Mouse (Mus musculus) cerebellum, postnatal 10 days (tissue): ENCODE results near the gene Pcif1.
"Not testable (repeated sequence)": the region's sequence is repeated elsewhere in the genome, so short reads cannot be mapped to it uniquely, and the experiment has no call there.

Experiments used
- DNase-seq, 2 experiments: peaks; one replicate each; pipeline ENCODE4 v3.0.0; 2021; ENCODE audit warnings: mixed read lengths in 2 of 2

Pcif1 gene

DNA sequence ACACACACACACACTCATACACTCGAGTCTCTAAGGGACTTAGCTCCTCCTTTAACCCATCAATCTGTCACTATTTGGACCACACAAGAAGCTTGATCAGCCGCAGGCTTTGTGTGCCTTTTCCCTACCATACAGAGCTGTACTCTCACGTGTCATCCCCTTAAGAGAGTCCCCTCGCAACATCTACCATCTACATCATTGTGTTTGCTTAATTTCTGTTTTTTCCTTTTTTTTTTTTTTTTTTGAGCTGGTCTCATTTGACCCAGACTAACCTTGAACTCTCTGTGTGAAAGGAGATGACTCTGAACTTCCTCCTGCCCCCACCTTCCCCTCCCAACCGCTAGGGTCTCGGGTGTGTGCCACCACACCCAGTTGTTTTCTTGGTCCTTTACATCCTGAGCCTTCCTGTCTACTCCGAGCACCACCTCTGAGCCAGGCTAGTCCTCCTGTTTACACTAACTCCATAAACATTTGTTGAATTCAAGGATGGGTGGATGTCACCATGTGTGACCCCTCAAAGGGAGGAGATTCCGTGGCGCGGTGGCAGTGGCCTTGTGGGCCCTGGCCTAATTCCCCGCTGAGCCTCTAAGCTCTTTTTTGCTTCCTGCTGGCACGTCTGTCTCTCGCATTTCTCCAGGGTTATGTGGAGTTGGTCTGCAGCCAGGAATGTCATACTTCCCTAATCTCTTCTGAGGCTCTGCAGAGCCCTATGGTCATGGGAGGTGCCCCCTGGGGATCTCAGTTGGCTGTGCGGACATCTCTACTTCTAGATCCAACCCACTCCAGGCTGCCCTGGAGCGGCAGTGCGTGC is 12.2 kb upstream of the Pcif1 start:
- no peak for DNase-seq

DNA sequence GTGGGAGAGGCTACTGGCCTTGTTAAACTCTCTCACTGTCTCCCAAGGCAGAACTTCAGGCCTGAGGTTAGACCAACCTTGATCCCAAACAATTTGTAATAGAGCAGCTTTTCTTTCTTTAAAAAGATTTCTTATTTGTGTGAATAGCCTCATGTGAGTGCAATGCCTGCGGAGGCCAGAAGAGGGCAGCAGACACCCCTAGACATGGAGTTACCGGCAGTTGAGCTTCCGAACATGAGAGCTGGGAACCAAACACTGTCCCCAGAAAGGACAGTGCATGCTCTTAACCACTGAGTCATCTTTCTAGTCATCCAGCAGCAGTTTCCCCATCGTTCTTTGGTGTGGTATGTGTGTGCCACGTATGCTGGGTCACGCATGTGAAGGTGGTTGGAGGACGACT is 11.5 kb upstream of the Pcif1 start:
- no peak for DNase-seq

DNA sequence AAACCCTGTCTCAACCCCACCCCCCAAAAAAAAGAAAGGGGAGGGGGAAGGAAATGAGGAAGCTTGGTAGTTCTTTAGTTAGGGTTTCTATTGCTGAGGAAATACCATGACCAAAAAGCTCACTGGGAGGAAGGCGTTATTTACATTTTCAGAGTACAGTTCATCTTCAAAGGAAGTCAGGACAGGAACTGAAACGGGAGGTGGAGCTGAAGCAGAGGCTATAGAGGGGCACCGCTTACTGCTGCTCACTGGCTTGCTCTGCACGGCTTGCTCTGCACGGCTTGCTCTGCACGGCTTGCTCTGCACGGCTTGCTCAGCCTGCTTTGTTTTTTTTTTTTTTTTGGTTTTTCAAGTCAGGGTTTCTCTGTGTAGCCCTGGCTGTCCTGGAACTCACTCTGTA is 10.6 kb upstream of the Pcif1 start:
- no peak for DNase-seq

DNA sequence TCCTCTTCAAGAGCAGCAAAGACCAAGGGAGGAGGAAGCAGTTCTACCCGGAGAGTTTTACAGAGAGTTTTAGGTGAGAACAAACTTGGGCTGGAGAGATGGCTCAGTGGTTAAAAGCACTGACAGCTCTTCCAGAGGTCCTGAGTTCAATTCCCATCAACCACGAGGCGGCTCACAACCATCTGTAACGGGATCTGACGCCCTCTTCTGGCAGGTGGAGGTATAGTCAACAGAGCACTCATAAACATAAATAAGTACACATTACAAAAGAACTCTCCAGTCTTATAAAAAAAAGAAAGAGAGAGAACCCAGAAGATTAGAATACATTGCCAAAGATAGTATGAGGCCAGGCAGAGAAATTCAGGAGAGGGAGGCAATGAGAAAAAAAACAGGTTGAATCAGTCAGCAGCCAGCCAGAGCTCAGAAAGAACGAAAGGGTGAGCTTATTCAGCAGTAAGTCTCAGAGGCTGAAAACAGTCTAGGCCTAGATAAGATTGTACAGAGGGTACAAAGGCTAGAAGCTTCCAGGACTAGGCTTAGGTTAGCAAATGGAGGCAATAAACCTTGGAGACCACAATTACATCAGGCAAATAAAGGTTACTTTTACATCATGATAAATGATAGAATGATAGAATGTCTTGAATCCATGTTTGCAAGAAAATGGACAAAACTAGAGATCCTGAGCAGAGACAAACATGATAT is 7.4 kb upstream of the Pcif1 start:
- no peak for DNase-seq

DNA sequence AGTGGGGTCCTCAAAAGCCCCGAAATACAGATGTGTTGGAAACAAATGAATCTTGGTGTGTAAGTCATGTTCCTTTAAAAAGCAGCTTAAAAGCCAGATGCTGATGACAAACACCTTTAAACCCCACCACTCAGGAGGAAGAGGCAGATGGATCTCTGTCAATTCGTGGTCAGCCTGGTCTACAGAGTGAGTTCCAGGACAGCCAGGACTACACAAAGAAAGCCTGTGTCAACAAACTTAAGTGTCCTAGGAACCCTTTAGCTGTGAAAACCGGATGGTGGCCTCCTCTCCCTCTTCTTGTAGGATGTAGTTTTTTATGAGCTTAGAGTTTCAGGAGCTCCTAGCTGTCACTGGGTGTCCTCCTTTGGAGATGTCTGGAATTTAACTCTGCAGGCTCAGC is 5.5 kb upstream of the Pcif1 start:
- DNase-seq: no peak

DNA sequence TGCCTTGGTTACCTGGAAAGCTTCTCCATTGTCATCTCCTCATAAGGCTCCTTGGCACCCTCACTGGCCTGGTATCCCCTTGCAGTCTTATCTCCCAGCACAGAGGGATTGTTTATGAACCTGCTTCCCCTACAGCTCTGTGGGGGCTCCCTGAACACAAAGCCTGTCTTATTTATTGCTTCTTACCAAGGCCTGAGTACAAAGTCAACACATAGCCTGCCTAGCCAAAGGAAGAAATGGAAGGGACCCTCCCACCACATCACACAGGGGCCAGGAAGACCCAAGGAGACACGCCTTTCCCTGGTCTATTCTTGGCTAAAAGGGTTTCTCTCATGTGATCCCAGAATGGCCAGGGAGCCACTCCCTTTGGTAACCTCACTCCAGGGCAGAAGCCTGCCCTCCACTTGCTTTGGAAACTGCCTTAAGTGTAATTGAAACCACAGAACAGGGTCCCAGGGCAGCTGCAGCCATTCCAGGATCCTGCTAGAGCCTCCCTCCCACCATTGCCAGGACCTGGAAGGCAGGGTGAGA is 4.8 kb upstream of the Pcif1 start:
- DNase-seq: no peak

DNA sequence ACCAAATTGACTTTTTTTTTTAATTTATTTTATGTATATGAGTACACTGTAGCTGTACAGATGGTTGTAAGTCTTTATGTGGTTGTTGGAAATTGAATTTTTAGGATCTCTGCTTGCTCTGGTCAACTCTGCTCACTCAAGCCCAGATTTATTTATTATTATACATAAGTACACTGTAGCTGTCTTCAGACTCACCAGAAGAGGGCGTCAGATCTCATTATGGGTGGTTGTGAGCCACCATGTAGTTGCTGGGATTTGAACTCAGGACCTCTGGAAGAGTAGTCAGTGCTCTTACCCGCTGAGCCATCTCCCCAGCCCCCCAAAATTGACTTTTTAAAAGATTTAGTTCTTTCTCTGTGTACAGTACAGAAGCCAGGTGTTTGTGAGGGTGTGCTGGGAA is 3.5 kb upstream of the Pcif1 start:
- DNase-seq: not testable (repeated sequence)

DNA sequence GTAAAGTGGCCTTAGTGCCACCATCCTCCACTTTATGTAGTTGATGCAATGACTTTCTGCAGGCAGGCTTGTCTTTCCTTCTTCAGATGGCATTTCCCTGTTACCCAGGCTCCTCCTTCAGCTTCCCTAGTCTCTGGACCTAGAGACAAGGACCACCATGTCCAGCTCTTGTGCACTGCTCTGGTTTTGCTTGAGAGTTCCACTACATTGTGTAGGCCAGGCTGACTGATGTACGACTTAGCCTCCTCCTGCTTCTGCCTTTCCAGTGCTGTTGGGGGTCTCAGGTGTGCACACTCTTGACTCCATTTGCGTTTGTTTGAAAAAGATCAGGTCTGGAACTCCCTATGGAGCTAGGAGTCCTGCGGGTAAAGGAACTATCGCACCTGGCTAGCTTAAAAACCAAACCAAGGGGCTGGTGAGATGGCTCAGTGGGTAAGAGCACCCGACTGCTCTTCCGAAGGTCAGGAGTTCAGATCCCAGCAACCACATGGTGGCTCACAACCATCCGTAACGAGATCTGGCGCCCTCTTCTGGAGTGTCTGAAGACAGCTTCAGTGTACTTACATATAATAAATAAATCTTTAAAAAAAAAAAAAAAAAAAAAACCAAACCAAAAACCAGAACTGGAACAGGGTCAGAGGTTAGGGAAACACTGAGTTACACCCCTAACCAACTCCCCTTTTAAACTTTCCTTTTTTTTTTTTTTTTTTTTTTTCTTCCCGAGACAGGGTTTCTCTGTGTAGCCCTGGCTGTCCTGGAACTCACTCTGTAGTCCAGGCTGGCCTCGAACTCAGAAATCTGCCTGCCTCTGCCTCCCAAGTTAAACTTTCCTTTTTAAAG is 1.5 kb upstream of the Pcif1 start:
- DNase-seq: not testable (repeated sequence)

DNA sequence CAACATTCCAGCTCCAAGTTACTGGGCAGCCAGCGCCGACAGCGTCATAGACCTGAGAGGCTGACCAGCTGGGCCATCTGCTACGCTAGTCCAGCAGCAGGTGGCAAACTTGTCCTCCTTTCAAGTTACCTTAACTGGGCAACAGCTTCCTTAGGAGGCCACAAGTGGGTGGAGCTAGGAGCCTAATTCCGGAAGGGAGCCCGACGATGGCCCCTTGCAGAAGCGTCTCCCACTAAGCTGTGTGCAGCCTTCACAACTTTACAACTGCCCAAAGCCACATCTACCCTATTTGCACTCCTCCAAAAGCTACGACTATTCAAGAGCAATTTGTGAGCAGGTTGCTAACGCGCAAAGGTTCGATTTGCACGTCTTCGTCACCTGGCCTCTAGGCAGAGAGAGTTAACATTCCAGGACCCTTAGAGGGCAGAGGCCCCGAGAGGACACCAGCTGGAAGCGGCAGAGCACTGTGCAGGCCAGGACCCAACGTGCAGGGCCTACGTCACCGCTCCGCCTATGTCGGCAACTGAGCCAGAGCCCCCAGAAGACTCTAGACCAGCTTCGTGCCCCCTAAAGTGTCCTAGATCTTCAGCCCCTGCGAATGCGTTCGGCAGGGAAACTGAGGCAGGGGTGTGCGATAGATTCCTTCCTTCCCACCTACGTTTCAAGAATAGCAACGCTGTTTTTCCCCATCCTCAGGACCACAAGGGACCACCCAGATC is 436 bp upstream of the Pcif1 start:
- peak; percentile 73 to 75 for DNase-seq

DNA sequence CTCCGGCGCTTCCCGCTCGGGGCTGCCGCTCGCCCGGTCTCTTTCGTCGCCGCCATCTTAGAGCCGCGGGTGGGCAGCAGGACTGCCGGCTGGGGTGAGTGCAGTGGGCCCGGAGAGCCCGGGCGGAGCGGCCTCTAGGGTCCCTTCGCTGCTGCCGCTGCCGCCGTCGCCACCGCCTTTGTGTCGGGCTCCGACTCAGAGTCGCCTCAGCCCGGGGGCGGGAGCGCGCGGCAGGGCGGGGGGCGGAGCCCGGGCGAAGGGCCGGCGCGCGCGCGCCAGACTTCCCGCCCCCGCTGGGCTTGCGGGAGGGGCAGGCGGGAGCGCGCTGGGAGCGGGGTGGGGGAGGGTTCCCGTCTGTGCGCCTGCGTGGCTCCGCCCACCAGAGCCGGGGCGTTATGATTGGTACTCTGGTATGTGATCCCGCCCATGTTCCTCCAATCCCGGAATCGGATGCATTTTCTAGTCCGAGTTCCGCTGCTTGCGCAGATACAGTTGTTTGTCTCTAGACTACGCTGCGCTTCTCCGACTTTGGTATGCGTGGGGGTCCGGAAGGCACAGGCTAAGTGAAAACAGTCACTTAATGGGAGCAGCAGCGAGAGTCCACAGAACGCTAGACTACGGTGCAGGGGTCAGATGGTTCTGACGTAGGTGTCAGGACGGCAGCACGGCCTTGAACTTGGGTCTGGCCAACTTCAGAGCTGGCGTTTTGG is 619 bp downstream of the Pcif1 start:
- peak; percentile 98 for DNase-seq

DNA sequence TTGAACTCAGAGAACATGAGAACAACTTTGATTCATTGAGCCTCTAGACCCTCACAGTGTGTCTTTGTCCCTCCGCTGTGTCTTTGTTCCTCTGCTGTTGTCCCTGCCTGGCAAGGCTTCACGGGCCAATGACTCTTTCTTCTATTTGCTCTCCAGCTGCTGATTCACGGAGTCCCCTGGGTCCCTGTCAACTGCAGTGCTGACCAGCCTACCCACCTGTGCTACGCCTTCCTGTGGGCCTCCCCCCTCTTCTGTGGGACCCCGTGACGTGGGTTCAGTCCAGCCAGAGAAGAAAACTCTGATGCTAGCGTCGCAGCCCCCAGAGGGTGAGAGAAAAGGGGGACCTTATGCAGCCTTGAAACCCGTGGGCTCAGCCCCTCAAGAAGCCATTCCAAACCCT is 3.5 kb downstream of the Pcif1 start:
- DNase-seq: no peak

DNA sequence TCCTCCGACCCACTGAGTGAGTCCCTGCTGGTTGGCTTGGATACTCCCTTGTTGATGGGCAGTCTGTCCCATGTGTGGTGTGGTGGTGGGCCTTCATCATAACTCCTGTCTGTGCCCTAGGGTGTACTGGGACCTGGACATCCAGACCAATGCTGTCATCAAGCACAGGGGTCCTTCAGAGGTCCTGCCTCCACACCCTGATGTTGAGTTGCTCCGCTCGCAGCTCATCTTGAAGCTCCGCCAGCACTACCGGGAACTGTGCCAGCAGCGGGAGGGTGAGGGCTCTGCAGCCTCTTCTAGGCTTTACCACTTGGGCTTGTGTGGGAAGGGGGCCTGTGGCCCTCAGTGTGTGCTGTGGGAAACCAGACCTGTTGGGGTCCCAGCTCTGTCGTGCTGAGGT is 6.7 kb downstream of the Pcif1 start:
- peak; percentile 95 to 96 for DNase-seq

DNA sequence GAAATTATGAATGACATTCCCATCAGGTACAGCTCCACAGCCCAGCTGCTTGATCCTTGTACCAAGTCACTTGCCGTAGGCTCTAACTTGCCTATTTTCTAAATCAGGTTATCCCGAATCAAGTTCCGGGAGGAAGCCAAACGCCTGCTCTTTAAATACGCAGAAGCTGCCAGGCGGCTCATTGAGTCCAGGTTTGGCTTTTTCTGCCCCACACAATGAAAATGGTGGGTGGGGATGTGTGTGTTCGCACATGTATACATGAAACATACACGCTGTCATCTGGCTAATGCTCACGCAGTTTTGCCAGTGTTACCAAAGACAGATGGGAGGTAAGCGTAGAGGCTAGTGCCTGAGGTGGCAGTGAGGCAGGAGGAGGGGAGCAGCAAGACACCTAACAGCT is 7.5 kb downstream of the Pcif1 start:
- DNase-seq: no peak

DNA sequence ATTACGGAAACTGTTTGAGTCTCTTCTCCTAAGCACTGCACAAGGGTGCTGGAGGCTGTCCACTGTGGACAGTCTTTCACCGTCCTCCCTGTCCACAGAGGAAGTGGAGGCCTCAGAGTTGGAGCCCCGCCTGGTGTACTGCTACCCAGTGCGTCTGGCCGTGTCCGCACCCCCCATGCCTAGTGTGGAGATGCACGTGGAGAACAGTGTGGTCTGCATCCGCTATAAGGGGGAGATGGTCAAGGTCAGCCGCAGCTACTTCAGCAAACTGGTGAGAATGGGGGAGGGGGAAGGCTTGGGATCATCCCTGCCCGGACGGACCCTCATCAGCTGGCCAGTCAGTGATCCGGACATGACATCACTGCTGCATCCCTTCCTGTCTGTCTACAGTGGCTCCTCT is 9.9 kb downstream of the Pcif1 start:
- no peak for DNase-seq

DNA sequence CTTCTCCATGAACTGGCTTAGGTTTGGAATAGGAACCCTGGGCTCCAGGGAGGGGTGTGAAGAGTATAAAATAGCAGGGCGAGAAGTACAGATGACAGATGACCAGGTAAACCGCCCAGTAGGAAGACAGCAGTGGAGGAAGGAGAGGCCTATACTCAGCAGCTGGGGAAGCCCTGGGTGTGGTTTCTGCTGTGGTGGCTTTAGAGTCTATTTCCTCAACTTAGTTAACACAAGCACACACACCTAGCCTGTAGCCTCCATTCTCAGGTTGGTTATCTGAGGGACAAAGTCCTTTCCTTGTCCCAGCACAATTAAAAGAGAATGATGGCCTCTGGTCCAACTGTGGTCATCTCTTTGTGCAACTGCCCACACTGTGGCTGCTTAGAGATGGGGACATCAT is 10.9 kb downstream of the Pcif1 start:
- no peak for DNase-seq

DNA sequence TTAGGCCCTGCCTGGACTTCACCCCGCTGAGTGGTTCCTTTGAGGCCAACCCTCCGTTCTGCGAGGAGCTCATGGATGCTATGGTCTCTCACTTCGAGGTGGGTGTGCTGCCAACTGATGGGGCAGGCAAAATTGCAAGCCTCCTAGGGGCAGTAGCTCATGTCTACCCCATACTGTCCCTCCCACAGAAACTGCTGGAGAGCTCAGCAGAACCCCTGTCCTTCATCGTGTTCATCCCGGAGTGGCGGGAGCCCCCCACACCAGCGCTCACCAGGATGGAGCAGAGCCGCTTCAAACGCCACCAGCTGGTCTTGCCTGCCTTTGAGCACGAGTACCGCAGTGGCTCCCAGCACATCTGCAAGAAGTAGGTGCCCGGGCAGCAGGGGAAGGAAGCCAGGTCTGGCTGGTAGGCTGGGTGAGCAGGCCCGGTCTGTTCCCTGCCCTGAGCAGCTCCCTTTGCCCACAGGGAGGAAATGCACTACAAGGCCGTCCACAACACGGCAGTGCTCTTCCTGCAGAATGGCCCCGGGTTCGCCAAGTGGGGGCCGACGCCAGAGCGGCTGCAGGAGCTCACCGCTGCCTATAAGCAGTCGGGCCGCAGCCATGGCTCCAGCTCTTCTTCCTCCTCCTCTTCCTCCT is 11.4 kb downstream of the Pcif1 start:
- no peak for DNase-seq

DNA sequence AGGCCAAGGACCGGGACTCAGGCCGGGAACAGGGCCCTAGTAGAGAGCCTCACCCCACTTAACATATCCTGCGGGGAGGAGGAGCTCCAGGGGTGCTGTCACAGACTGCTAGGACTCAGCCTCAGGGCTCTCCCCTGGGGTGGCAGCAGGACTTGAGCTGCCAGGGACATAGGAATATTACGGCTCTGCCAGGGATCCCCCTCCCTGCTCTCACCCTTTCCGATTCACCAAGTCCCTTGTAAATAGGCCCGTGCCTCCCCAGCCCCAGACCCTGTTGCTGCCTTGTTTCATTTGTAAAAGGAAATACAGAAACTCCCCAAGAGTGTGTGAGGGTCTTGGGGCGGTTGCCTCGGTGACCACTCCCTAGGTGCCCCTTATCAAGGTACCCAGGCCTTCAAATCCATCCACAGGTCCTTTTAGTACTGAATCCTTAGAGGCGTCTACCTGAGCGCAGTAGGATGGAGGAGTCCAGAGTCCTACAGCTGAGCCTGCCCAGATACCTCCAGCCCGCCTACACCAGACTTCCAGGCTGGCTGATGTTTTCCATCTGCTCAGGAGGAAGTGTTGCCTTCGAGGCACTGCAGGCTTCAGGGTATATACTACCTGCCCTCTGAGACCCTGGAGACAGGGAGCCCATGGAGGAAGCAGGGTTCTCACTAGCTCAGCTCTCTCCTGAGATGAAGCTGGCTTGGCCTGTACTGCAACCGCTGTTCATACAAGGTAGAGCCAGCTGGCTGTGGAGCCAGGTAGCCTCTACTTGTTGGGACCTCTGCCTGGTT is 12.1 kb downstream of the Pcif1 start:
- peak in 1 of 2 experiments; percentile 24 for DNase-seq

DNA sequence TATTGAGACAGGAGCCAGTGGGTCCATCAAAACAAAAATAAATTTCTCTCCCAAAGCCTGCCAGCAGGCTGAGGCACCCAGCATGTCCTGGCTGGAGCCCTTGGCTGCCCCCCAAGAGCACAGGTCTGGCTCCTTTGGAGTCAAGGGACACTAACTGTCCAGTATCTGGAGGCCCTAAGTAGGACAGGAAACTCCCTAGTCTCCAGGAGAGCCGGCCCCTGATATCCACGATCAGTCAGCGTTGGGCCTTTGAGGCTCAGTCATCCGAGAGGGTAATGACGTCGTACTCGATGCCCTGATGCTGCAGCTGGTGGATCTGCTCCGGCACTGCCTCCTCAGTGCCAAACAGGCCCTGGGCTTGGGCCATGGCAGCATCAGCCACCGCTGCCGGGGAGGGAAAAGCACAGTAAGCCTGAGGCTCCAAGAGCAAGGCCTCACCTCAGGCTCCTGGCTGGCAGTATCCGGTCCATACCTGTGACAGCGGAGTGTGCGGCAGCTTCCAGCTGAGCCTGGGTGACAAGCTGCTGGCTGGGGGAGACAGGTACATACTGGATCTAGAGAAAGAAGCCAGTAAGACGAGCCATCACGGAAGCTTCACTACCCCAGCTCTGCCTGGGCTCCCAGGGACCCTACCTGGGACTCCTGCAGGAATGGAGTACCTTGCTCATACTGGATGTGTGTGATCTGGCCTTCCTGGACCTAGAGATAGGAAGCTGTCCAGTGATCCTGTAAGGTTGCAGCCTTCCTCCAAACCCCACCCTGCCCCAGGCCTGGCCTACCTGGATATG is 13.0 kb downstream of the Pcif1 start:
- DNase-seq: peak; percentile 65 to 67

DNA sequence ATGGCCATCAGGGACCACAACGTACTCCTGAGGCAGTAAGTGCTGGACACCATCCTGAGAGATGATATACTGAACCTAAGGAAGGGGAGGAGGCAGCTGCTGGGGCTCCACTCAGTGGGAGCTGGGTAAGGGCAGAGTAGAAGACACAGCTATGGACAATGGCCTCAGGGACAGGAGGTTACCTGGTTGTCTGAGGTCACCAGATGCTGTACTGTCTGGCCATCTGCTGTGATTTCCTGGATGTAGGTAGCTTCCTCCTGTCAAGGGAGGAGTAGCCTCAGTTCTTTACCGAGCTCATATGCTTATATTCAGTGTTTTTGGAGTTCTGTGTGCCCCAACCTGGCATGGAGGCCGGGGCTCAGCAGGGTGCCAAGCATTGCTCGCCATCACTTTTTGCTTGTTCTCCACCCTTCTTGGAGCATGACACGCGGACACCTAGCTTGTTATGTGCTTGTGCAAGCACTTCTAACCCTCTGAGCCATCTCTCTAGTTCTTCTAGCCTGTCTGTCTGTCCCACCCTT is 13.7 kb downstream of the Pcif1 start:
- peak; percentile 58 to 59 for DNase-seq
